Mouse (Mus musculus): ENCODE data around the gene Cdkl1.

- TF ChIP-seq POLR2A (IDR thresholded peaks at IDR 0.05; ENCODE audit: insufficient read length, low read depth) (no peak), CEBPB (IDR thresholded peaks at IDR 0.05; ENCODE audit: insufficient read depth, poor library complexity, severe bottlenecking) (no peak), TCF12 (IDR thresholded peaks at IDR 0.05; ENCODE audit: insufficient read depth, poor library complexity, severe bottlenecking) (no peak), MYOG (IDR thresholded peaks at IDR 0.05; ENCODE audit: control insufficient read depth in 1 of 3, insufficient read depth in 1 of 3, insufficient read length in 2 of 3, low read depth in 2 of 3) (no peak), MAX (IDR thresholded peaks at IDR 0.05; ENCODE audit: low read depth) (no peak), POLR2AphosphoS2 (IDR thresholded peaks at IDR 0.05; ENCODE audit: insufficient read length, low read depth) (no peak), REST (IDR thresholded peaks at IDR 0.05; ENCODE audit: insufficient read depth, insufficient read length) (no peak), USF1 (IDR thresholded peaks at IDR 0.05; ENCODE audit: low read depth) (no peak), E2F4 (IDR thresholded peaks at IDR 0.05; ENCODE audit: insufficient read depth) (no peak)
Measured at GRCm38 (mm10) chr12:69800586-69800985, 9.5 kb upstream of the Cdkl1 start.

Measured in myocyte (in vitro differentiated cells).